In genomic region chr7:108966742-108967362, GRCm38 (mm10) we compare ENCODE assay signal across 9 mouse cellular contexts. TPM values are rescaled to one million over a fixed set of nuclear protein-coding genes. Genes with fewer than 3 reads are reported as not detected.
DNase-seq lines count a peak whose midpoint lies in the region; ATAC-seq and TF ChIP-seq lines count a peak whose summit lies in the region.
"Had no signal": no experiment of that assay in that cellular context is flagged by ENCODE, and none has a peak within 500 bp of the region (broad histone marks: within the 10 kb centered on the region; RNA-seq: fewer than 3 reads in every experiment).

No protein-coding gene starts in this region.

- H3K27me3 ChIP-seq in intestine, embryonic 14.5 days (replicated peaks; ENCODE audit: control insufficient read depth, insufficient read depth, low read length) = no peaks in the 10 kb centered on the region
- peaks cover 35% of the 10 kb centered on the region for H3K27me3 ChIP-seq in midbrain, embryonic 11.5 days (ENCODE audit: control insufficient read depth, insufficient read depth, low read length)
- no peaks in the 10 kb centered on the region for H3K27me3 ChIP-seq in stomach, embryonic 15.5 days (replicated peaks)
- H3K27me3 ChIP-seq: embryonic facial prominence, embryonic 12.5 days had no signal

- peak; percentile 65 for ATAC-seq in intestine, embryonic 14.5 days (replicated peaks; ENCODE audit: low FRiP score, low TSS enrichment, low read depth)
- ATAC-seq in midbrain, embryonic 11.5 days (ENCODE audit: low FRiP score) = peak; percentile 75
- 0 out of 2 replicates have a peak, but pooled peaks have one; percentile 21 for ATAC-seq in stomach, embryonic 15.5 days (ENCODE audit: insufficient read depth, low FRiP score, low read depth)

- intact Hi-C loops in gastrocnemius, adult 2 months (cut with DNase I) = loop anchor here (1.0 to 2.0 kb wide), 2 partner anchors 54 to 62 kb away; no protein-coding TSS in a partner anchor
- intact Hi-C loops in left cerebral cortex, postnatal 25 days (cut with DNase I) = loop anchor here (1.0 kb wide), 1 partner anchor 54 kb away; no protein-coding TSS in a partner anchor

- no peaks in the 10 kb centered on the region for H3K9me3 ChIP-seq in intestine, embryonic 14.5 days (ENCODE audit: control insufficient read depth, low read length)
- H3K9me3 ChIP-seq in midbrain, embryonic 11.5 days (ENCODE audit: control insufficient read depth, low read length) = no peaks in the 10 kb centered on the region
- no peaks in the 10 kb centered on the region for H3K9me3 ChIP-seq in stomach, embryonic 15.5 days
- H3K9me3 ChIP-seq: embryonic facial prominence, embryonic 12.5 days had no signal

- no peak overlapping the region for H3K4me2 ChIP-seq in intestine, embryonic 14.5 days (ENCODE audit: low read length)
- H3K4me2 ChIP-seq in midbrain, embryonic 11.5 days = no peak overlapping the region
- H3K4me2 ChIP-seq in stomach, embryonic 15.5 days = no peak overlapping the region
- H3K4me2 ChIP-seq: embryonic facial prominence, embryonic 12.5 days had no signal

- 0 out of 2 replicates have a peak overlapping the region, but pooled peaks have one; percentile 16 for H3K27ac ChIP-seq in gastrocnemius, adult 2 months
- no peak overlapping the region for H3K27ac ChIP-seq in intestine, embryonic 14.5 days (ENCODE audit: low read depth)
- no peak overlapping the region for H3K27ac ChIP-seq in midbrain, embryonic 11.5 days (ENCODE audit: low read depth, low read length)
- H3K27ac ChIP-seq in stomach, embryonic 15.5 days = no peak overlapping the region
- H3K27ac ChIP-seq: embryonic facial prominence, embryonic 12.5 days had no signal

- TF ChIP-seq CTCF in gastrocnemius, adult 2 months (IDR thresholded peaks at IDR 0.05) = peak; percentile 96

- no peaks in the 10 kb centered on the region for H3K4me1 ChIP-seq in intestine, embryonic 14.5 days (replicated peaks; ENCODE audit: control insufficient read depth, insufficient read depth, low read length)
- H3K4me1 ChIP-seq in midbrain, embryonic 11.5 days (ENCODE audit: control insufficient read depth, insufficient read depth, low read length) = peaks cover 1% of the 10 kb centered on the region
- H3K4me1 ChIP-seq in stomach, embryonic 15.5 days = no peaks in the 10 kb centered on the region
- H3K4me1 ChIP-seq: embryonic facial prominence, embryonic 12.5 days had no signal

- DNase-seq in 416B (ENCODE audit: low read depth) = peak; percentile 69
- DNase-seq in Muller cell, postnatal 12 days (ENCODE audit: inconsistent ontology term) = peak; percentile 47
- DNase-seq in cerebellum, postnatal 14 days = peak; percentile 80 to 84
- DNase-seq in gastrocnemius, adult 2 months = peak; percentile 53
- peak; percentile 73 for DNase-seq in intestine, embryonic 14.5 days (ENCODE audit: low spot score)
- DNase-seq in left cerebral cortex, postnatal 25 days (ENCODE audit: low spot score in 2 of 2) = peak; percentile 78 to 79
- peak; percentile 91 for DNase-seq in midbrain, embryonic 11.5 days (ENCODE audit: low spot score, missing footprints)

- 34% methylated on average over 7 of the region's 7 CpGs for WGBS in intestine, embryonic 14.5 days
- 39% methylated on average over 7 of the region's 7 CpGs for WGBS in midbrain, embryonic 11.5 days
- 26% methylated on average over 7 of the region's 7 CpGs for WGBS in stomach, embryonic 15.5 days

- H3K9ac ChIP-seq in intestine, embryonic 14.5 days (ENCODE audit: low read length) = no peak overlapping the region
- H3K9ac ChIP-seq in midbrain, embryonic 11.5 days (ENCODE audit: low read length) = no peak overlapping the region
- H3K9ac ChIP-seq in stomach, embryonic 15.5 days = no peak overlapping the region
- H3K9ac ChIP-seq: embryonic facial prominence, embryonic 12.5 days had no signal

- H3K4me3 ChIP-seq in gastrocnemius, adult 2 months = peak overlapping the region; percentile 34
- no peak overlapping the region for H3K4me3 ChIP-seq in intestine, embryonic 14.5 days (ENCODE audit: low read depth, low read length)
- no peak overlapping the region for H3K4me3 ChIP-seq in midbrain, embryonic 11.5 days (ENCODE audit: low read depth, low read length)
- H3K4me3 ChIP-seq in stomach, embryonic 15.5 days (replicated peaks) = no peak overlapping the region
- H3K4me3 ChIP-seq: embryonic facial prominence, embryonic 12.5 days had no signal

- H3K36me3 ChIP-seq in intestine, embryonic 14.5 days (ENCODE audit: control insufficient read depth, insufficient read depth, low read length) = no peaks in the 10 kb centered on the region
- H3K36me3 ChIP-seq in midbrain, embryonic 11.5 days (ENCODE audit: control insufficient read depth, insufficient read depth, low read length) = no peaks in the 10 kb centered on the region
- H3K36me3 ChIP-seq in stomach, embryonic 15.5 days = no peaks in the 10 kb centered on the region
- H3K36me3 ChIP-seq: embryonic facial prominence, embryonic 12.5 days had no signal

RNA-seq across cellular contexts. Expression of gene Tub, which starts 16.7 kb away (rescaled TPM):
- under 1 TPM; 0.41 to 0.67 TPM for total RNA-seq in gastrocnemius, adult 2 months (2021)
- polyA plus RNA-seq in intestine, embryonic 14.5 days (2014; fragmentation: Nextera tagmentation; extraction: Ambion mirVana) = 5.2 and 6.3 TPM in 2 replicates
- 100 to 1,000 TPM; 119 to 128 TPM for total RNA-seq in left cerebral cortex, postnatal 25 days (2021)
- polyA plus RNA-seq in midbrain, embryonic 11.5 days (2014; fragmentation: Nextera tagmentation; extraction: Ambion mirVana) = 10.5 TPM in 2 replicates
- polyA plus RNA-seq in stomach, embryonic 15.5 days (2015; fragmentation: Nextera tagmentation; extraction: Ambion mirVana) = 2.5 TPM in 2 replicates

RNA-seq across cellular contexts. Expression of gene Eif3f, which starts 32.6 kb away (rescaled TPM):
- 100 to 1,000 TPM; 122 to 125 TPM for total RNA-seq in gastrocnemius, adult 2 months (2021)
- 113 and 116 TPM in 2 replicates for polyA plus RNA-seq in intestine, embryonic 14.5 days (2014; fragmentation: Nextera tagmentation; extraction: Ambion mirVana)
- total RNA-seq in left cerebral cortex, postnatal 25 days (2021) = 10 to 100 TPM; 77.7 to 82.0 TPM
- 73.0 and 85.0 TPM in 2 replicates for polyA plus RNA-seq in midbrain, embryonic 11.5 days (2014; fragmentation: Nextera tagmentation; extraction: Ambion mirVana)
- 78.4 and 83.4 TPM in 2 replicates for polyA plus RNA-seq in stomach, embryonic 15.5 days (2015; fragmentation: Nextera tagmentation; extraction: Ambion mirVana)

RNA-seq across cellular contexts. Expression of gene Nlrp10, which starts 36.9 kb away (rescaled TPM):
- 1 to 10 TPM; 2.3 to 2.5 TPM for total RNA-seq in gastrocnemius, adult 2 months (2021)
- 0.12 TPM in 1 of 2 replicates, not detected in the other for polyA plus RNA-seq in intestine, embryonic 14.5 days (2014; fragmentation: Nextera tagmentation; extraction: Ambion mirVana)
- under 1 TPM; 0.48 to 0.71 TPM for total RNA-seq in left cerebral cortex, postnatal 25 days (2021)
- polyA plus RNA-seq in midbrain, embryonic 11.5 days (2014; fragmentation: Nextera tagmentation; extraction: Ambion mirVana) = not detected in 2 replicates
- 0.12 and 0.23 TPM in 2 replicates for polyA plus RNA-seq in stomach, embryonic 15.5 days (2015; fragmentation: Nextera tagmentation; extraction: Ambion mirVana)

Comparison
In these comparisons a context has a peak if more than half of its experiments do, and no peak if none do; other contexts are left out.
1. ATAC-seq: peak in every context shown above with its lines; median percentile 75 in midbrain, embryonic 11.5 days; 65 in intestine, embryonic 14.5 days; 21 in stomach, embryonic 15.5 days.